In the genomic region with DNA sequence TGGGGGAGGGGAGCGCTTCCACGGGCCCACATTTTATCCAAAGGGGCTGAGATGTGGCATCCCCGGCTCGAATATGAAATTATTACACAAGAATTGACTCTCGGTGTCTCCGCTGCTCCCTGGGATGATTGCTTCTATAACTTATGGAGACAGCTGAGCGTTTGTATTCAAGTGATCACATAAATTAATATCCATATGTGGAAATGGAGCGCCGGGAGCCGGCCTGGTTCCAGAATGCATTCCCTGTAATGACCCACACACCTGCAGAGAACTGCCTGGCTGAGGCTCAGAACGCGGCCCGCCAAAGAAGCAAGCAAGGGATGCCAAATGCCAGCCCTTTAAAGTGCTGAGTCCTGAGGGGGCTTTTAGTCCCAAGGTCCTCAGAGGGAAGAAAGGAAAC, we compare ENCODE assay signal across 15 mouse cellular contexts.
"Had no signal": no experiment of that assay in that cellular context is flagged by ENCODE, and none has a peak within 500 bp of the region (broad histone marks: within the 10 kb centered on the region; RNA-seq: fewer than 3 reads in every experiment).

No protein-coding gene starts in this region.

- H3K9me3 ChIP-seq: neural tube, embryonic 12.5 days; stomach, embryonic 15.5 days had no signal

- H3K36me3 ChIP-seq: neural tube, embryonic 12.5 days; stomach, embryonic 15.5 days had no signal

- H3K27ac ChIP-seq: neural tube, embryonic 12.5 days; stomach, embryonic 15.5 days; stomach, postnatal 0 days had no signal

- H3K4me3 ChIP-seq: neural tube, embryonic 12.5 days; stomach, embryonic 15.5 days had no signal

- H3K4me2 ChIP-seq: neural tube, embryonic 12.5 days; stomach, embryonic 15.5 days had no signal

- H3K27me3 ChIP-seq: neural tube, embryonic 12.5 days had no signal

- DNase-seq: retina, postnatal 1 day; right cerebral cortex, adult 18-20 months; right cerebral cortex, postnatal 14 days; right cerebral cortex, postnatal 25 days; right cerebral cortex, postnatal 4 days; spleen, adult 18-20 months; thymus, adult 18-20 months; thymus, adult 2 months; thymus, postnatal 14 days; thymus, postnatal 25 days; thymus, postnatal 36 days; thymus, postnatal 4 days had no signal

- H3K9ac ChIP-seq: neural tube, embryonic 12.5 days; stomach, embryonic 15.5 days had no signal

- H3K4me1 ChIP-seq: neural tube, embryonic 12.5 days; stomach, embryonic 15.5 days had no signal
